In genomic region chr1:189437126-189437525, GRCm38 (mm10) we compare ENCODE assay signal across 24 mouse cellular contexts. TPM values are rescaled to one million over a fixed set of nuclear protein-coding genes. Genes with fewer than 3 reads are reported as not detected.
DNase-seq lines count a peak whose midpoint lies in the region; ATAC-seq lines count a peak whose summit lies in the region.
"Had no signal": no experiment of that assay in that cellular context is flagged by ENCODE, and none has a peak within 500 bp of the region (broad histone marks: within the 10 kb centered on the region; RNA-seq: fewer than 3 reads in every experiment).

No protein-coding gene starts in this region.

- intact Hi-C loops in heart, postnatal 10 days (cut with DNase I): no loop called here

- ATAC-seq in heart, embryonic 12.5 days (ENCODE audit: insufficient number of reproducible peaks, low FRiP score): no peak
- ATAC-seq: activated CD4-positive, CD25-positive, alpha-beta regulatory T cell, adult 4 months; CD4-positive, CD25-positive, alpha-beta regulatory T cell, adult 4 months; Patski had no signal

- no peak overlapping the region for H3K9ac ChIP-seq in heart, embryonic 12.5 days

- no peak overlapping the region for H3K27ac ChIP-seq in heart, embryonic 12.5 days (ENCODE audit: poor library complexity, severe bottlenecking)

- H3K27me3 ChIP-seq in heart, embryonic 12.5 days (replicated peaks): no peaks in the 10 kb centered on the region
- H3K27me3 ChIP-seq: CH12.LX had no signal

- DNase-seq in adrenal gland, adult (ENCODE audit: inconsistent age in 2 of 2, low spot score in 1 of 2): peak; percentile 12 to 51
- no peak for DNase-seq in adrenal gland, postnatal 36 days
- peak; percentile 95 for DNase-seq in heart, adult 11 months
- no peak for DNase-seq in heart, postnatal 10 days
- DNase-seq in heart, adult 8-10 months (ENCODE audit: low spot score): peak; percentile 11
- DNase-seq in testis, postnatal 14 days (ENCODE audit: low spot score): peak; percentile 17
- DNase-seq in testis, postnatal 10 days (ENCODE audit: low spot score): no peak
- DNase-seq: adrenal gland, adult 2 months; adrenal gland, adult 8-10 months; adrenal gland, postnatal 10 days; adrenal gland, postnatal 14 days; adrenal gland, postnatal 25 days; B cell, adult 2 months; cerebellum, adult 11 months; cerebellum, adult 11-12 months; cerebellum, adult 18-20 months; cerebellum, adult 2 months had no signal

- H3K4me3 ChIP-seq in heart, embryonic 12.5 days: no peak overlapping the region

- H3K4me2 ChIP-seq in heart, embryonic 12.5 days: no peak overlapping the region

- WGBS in heart, embryonic 12.5 days: 63% methylated on average over 5 of the region's 5 CpGs

- no peaks in the 10 kb centered on the region for H3K36me3 ChIP-seq in heart, embryonic 12.5 days
- H3K36me3 ChIP-seq: G1E had no signal

- no peaks in the 10 kb centered on the region for H3K9me3 ChIP-seq in heart, embryonic 12.5 days (replicated peaks)

- H3K4me1 ChIP-seq in heart, embryonic 12.5 days (replicated peaks): no peaks in the 10 kb centered on the region

RNA-seq across cellular contexts. Expression of gene Kcnk2, which starts 35.1 kb away (rescaled TPM):
- 10 to 100 TPM; 16.1 to 18.6 TPM for total RNA-seq in adrenal gland, postnatal 36 days (2021)
- 1 to 10 TPM; 4.5 to 7.1 TPM for total RNA-seq in heart, postnatal 10 days (2021)
- 1 to 10 TPM; 1.5 to 5.0 (median 2.5) TPM for total RNA-seq in heart, adult 8-10 months (2022)
- polyA plus RNA-seq in heart, embryonic 12.5 days (2016; fragmentation: Nextera tagmentation; extraction: Ambion mirVana): 0.45 and 0.90 TPM in 2 replicates
- total RNA-seq: CH12.LX, MEL had no signal
- polyA plus RNA-seq: CD4-positive, CD25-positive, alpha-beta regulatory T cell, adult 4 months; G1E; Patski had no signal

Comparison
In these comparisons a context has a peak if more than half of its experiments do, and no peak if none do; other contexts are left out.
1. DNase-seq: peak in adrenal gland, adult (2 of 2), heart, adult 11 months (single experiment), heart, adult 8-10 months (single experiment) and testis, postnatal 14 days (single experiment); none in adrenal gland, postnatal 36 days (0 of 2), heart, postnatal 10 days (0 of 2) and testis, postnatal 10 days (single experiment).